Comparison of ENCODE assay signal across 20 mouse cellular contexts in genomic region chr3:99173178-99173577, GRCm38 (mm10). TPM values are rescaled to one million over a fixed set of nuclear protein-coding genes. Genes with fewer than 3 reads are reported as not detected.
DNase-seq lines count a peak whose midpoint lies in the region; ATAC-seq and TF ChIP-seq lines count a peak whose summit lies in the region.
"Had no signal": no experiment of that assay in that cellular context is flagged by ENCODE, and none has a peak within 500 bp of the region (broad histone marks: within the 10 kb centered on the region; RNA-seq: fewer than 3 reads in every experiment).

No protein-coding gene starts in this region.

- no peak overlapping the region for H3K9ac ChIP-seq in stomach, embryonic 15.5 days
- H3K9ac ChIP-seq in stomach, postnatal 0 days (ENCODE audit: low read length): no peak overlapping the region
- no peak overlapping the region for H3K9ac ChIP-seq in liver, embryonic 14.5 days (replicated peaks)
- H3K9ac ChIP-seq in heart, embryonic 11.5 days (ENCODE audit: low read depth, low read length): no peak overlapping the region
- H3K9ac ChIP-seq: limb, embryonic 15.5 days had no signal

- H3K27ac ChIP-seq in stomach, embryonic 15.5 days: no peak overlapping the region
- no peak overlapping the region for H3K27ac ChIP-seq in stomach, postnatal 0 days (replicated peaks)
- no peak overlapping the region for H3K27ac ChIP-seq in liver, embryonic 14.5 days
- H3K27ac ChIP-seq in heart, embryonic 11.5 days (ENCODE audit: low read depth, low read length): no peak overlapping the region
- H3K27ac ChIP-seq: kidney, postnatal 0 days; limb, embryonic 15.5 days had no signal

- ATAC-seq in stomach, embryonic 15.5 days (ENCODE audit: insufficient read depth, low FRiP score, low read depth): peak; percentile 63; the same call in 1 of the 2 replicates
- no peak for ATAC-seq in stomach, postnatal 0 days (ENCODE audit: low FRiP score, low TSS enrichment)
- peak; percentile 86 for ATAC-seq in erythroblast, adult 5-6 weeks (replicated peaks; ENCODE audit: low FRiP score, poor library complexity, severe bottlenecking)
- ATAC-seq in liver, embryonic 14.5 days (ENCODE audit: insufficient read depth): peak; percentile 97
- no peak for ATAC-seq in heart, embryonic 11.5 days (replicated peaks; ENCODE audit: insufficient number of reproducible peaks, low FRiP score, low TSS enrichment)
- ATAC-seq: forebrain, embryonic 16.5 days; hindbrain, embryonic 16.5 days; lung, postnatal 0 days had no signal

- H3K4me3 ChIP-seq in stomach, embryonic 15.5 days (replicated peaks): no peak overlapping the region
- no peak overlapping the region for H3K4me3 ChIP-seq in stomach, postnatal 0 days (ENCODE audit: low read depth, low read length)
- H3K4me3 ChIP-seq in liver, embryonic 14.5 days (ENCODE audit: insufficient read depth in 1 of 2, low read depth in 2 of 2, low read length in 2 of 2): no peak overlapping the region
- no peak overlapping the region for H3K4me3 ChIP-seq in heart, embryonic 11.5 days (ENCODE audit: low read depth, low read length)
- H3K4me3 ChIP-seq: limb, embryonic 15.5 days; megakaryocyte, embryonic 14.5 days had no signal

- no peak for TF ChIP-seq CTCF in stomach, postnatal 0 days (IDR thresholded peaks at IDR 0.05; ENCODE audit: low read depth)
- TF ChIP-seq CTCF in liver, embryonic 14.5 days (IDR thresholded peaks at IDR 0.05; ENCODE audit: low read depth): no peak

- no peaks in the 10 kb centered on the region for H3K4me1 ChIP-seq in stomach, embryonic 15.5 days
- H3K4me1 ChIP-seq in stomach, postnatal 0 days (replicated peaks; ENCODE audit: control insufficient read depth, insufficient read depth): no peaks in the 10 kb centered on the region; the same call in 1 of the 2 replicates
- H3K4me1 ChIP-seq in liver, embryonic 14.5 days (replicated peaks; ENCODE audit: control insufficient read depth in 2 of 2, insufficient read depth in 2 of 2, low read length in 1 of 2): peaks cover 0 to 12% of the 10 kb centered on the region in 2 experiments; a peak in 3 of 4 replicates
- H3K4me1 ChIP-seq in heart, embryonic 11.5 days (ENCODE audit: control insufficient read depth, insufficient read depth, low read length): no peaks in the 10 kb centered on the region

- no peak overlapping the region for H3K4me2 ChIP-seq in stomach, embryonic 15.5 days
- H3K4me2 ChIP-seq in stomach, postnatal 0 days (replicated peaks; ENCODE audit: low read depth): no peak overlapping the region
- no peak overlapping the region for H3K4me2 ChIP-seq in liver, embryonic 14.5 days (ENCODE audit: low read depth)
- no peak overlapping the region for H3K4me2 ChIP-seq in heart, embryonic 11.5 days
- H3K4me2 ChIP-seq: limb, embryonic 15.5 days had no signal

- no peaks in the 10 kb centered on the region for H3K9me3 ChIP-seq in stomach, embryonic 15.5 days
- no peaks in the 10 kb centered on the region for H3K9me3 ChIP-seq in stomach, postnatal 0 days (ENCODE audit: control insufficient read depth, low read length)
- no peaks in the 10 kb centered on the region for H3K9me3 ChIP-seq in liver, embryonic 14.5 days (ENCODE audit: control insufficient read depth, low read length)
- H3K9me3 ChIP-seq in heart, embryonic 11.5 days (replicated peaks; ENCODE audit: control insufficient read depth, low read length): no peaks in the 10 kb centered on the region
- H3K9me3 ChIP-seq: limb, embryonic 15.5 days; megakaryocyte, embryonic 14.5 days had no signal

- no peaks in the 10 kb centered on the region for H3K27me3 ChIP-seq in stomach, embryonic 15.5 days (replicated peaks)
- no peaks in the 10 kb centered on the region for H3K27me3 ChIP-seq in stomach, postnatal 0 days (ENCODE audit: control insufficient read depth, insufficient read depth, low read length)
- no peaks in the 10 kb centered on the region for H3K27me3 ChIP-seq in liver, embryonic 14.5 days (ENCODE audit: control insufficient read depth, insufficient read depth, low read length)
- no peaks in the 10 kb centered on the region for H3K27me3 ChIP-seq in heart, embryonic 11.5 days (ENCODE audit: control insufficient read depth, insufficient read depth, low read length)
- H3K27me3 ChIP-seq: limb, embryonic 15.5 days; megakaryocyte, embryonic 14.5 days had no signal

- no peaks in the 10 kb centered on the region for H3K36me3 ChIP-seq in stomach, embryonic 15.5 days
- no peaks in the 10 kb centered on the region for H3K36me3 ChIP-seq in stomach, postnatal 0 days (ENCODE audit: control insufficient read depth, insufficient read depth, low read length)
- no peaks in the 10 kb centered on the region for H3K36me3 ChIP-seq in liver, embryonic 14.5 days (replicated peaks; ENCODE audit: control insufficient read depth, insufficient read depth, low read depth)
- no peaks in the 10 kb centered on the region for H3K36me3 ChIP-seq in heart, embryonic 11.5 days (ENCODE audit: control insufficient read depth, insufficient read depth, low read length)
- H3K36me3 ChIP-seq: limb, embryonic 15.5 days had no signal

- WGBS in stomach, embryonic 15.5 days: 67% methylated on average over 5 of the region's 5 CpGs
- 70% methylated on average over 5 of the region's 5 CpGs for WGBS in stomach, postnatal 0 days
- WGBS in liver, embryonic 14.5 days (ENCODE audit: insufficient replicate concordance): 40% methylated on average over 5 of the region's 5 CpGs
- WGBS in heart, embryonic 11.5 days (ENCODE audit: insufficient replicate concordance): 68% methylated on average over 5 of the region's 5 CpGs

- no peak for DNase-seq in stomach, postnatal 0 days (ENCODE audit: low spot score)
- DNase-seq in liver, embryonic 14.5 days (ENCODE audit: low read depth in 3 of 3, low spot score in 3 of 3): peak; percentile 30 to 58 (median 57)
- DNase-seq in gastrocnemius, postnatal 10 days: no peak
- no peak for DNase-seq in adrenal gland, adult 2 months
- DNase-seq: adrenal gland, adult 8-10 months; cerebellum, adult 11 months; cerebellum, postnatal 10 days; heart, postnatal 4 days; kidney, adult 11 months; right cerebral cortex, postnatal 25 days; thymus, postnatal 36 days had no signal

- no peak for TF ChIP-seq EP300 in stomach, postnatal 0 days (optimal IDR thresholded peaks at IDR 0.05)
- TF ChIP-seq EP300 in liver, embryonic 14.5 days (IDR thresholded peaks at IDR 0.05; ENCODE audit: low read depth): peak; percentile 75

RNA-seq across cellular contexts. Expression of gene Wars2, which starts 32.3 kb away (rescaled TPM):
- polyA plus RNA-seq in stomach, embryonic 15.5 days (2015; fragmentation: Nextera tagmentation; extraction: Ambion mirVana): 7.9 and 10.2 TPM in 2 replicates
- polyA plus RNA-seq in stomach, postnatal 0 days (2015; fragmentation: Nextera tagmentation; extraction: Ambion mirVana): 3.1 and 3.2 TPM in 2 replicates
- 3.1 TPM in 1 of 2 replicates, not detected in the other for total RNA-seq in erythroblast, adult 5-6 weeks (2015; ENCODE audit: low replicate concordance)
- 0.34 and 0.98 TPM in 2 replicates for total RNA-seq in erythroblast, adult 5-6 weeks (2017; ENCODE audit: low replicate concordance)
- 1.3 and 2.1 TPM in 2 replicates for polyA plus RNA-seq in liver, embryonic 14.5 days (2012; rRNA removed)
- 2.1 and 2.8 TPM in 2 replicates for polyA plus RNA-seq in liver, embryonic 14.5 days (2014; fragmentation: Nextera tagmentation; extraction: Ambion mirVana)
- total RNA-seq in gastrocnemius, postnatal 10 days (2021): 1 to 10 TPM; 5.1 to 7.2 TPM
- polyA plus RNA-seq in heart, embryonic 11.5 days (2014; fragmentation: Nextera tagmentation; extraction: Ambion mirVana): 9.0 and 10.4 TPM in 2 replicates
- 10 to 100 TPM; 11.7 to 15.3 TPM for total RNA-seq in adrenal gland, adult 2 months (2021)
- 1.4 and 2.7 TPM in 2 replicates for polyA plus RNA-seq in adrenal gland, adult 2 months (2012; rRNA removed)

Comparison
In these comparisons a context has a peak if more than half of its experiments do, and no peak if none do; other contexts are left out.
1. ATAC-seq: peak in stomach, embryonic 15.5 days (single experiment), erythroblast, adult 5-6 weeks (single experiment) and liver, embryonic 14.5 days (single experiment); none in stomach, postnatal 0 days (single experiment) and heart, embryonic 11.5 days (single experiment).
2. DNase-seq: peak in liver, embryonic 14.5 days (3 of 3); none in stomach, postnatal 0 days (single experiment), gastrocnemius, postnatal 10 days (single experiment) and adrenal gland, adult 2 months (single experiment).